Mouse (Mus musculus) forebrain, postnatal 0 days (tissue): ENCODE results near the gene Nhp2. TPM values are rescaled to one million over a fixed set of nuclear protein-coding genes. Genes with fewer than 3 reads are reported as not detected.

Experiments
- ATAC-seq: fragments of 200-750 bp; cut with Nextera tagmentation; 2 replicates; pipeline ENCODE4 v1.8.0; 2017; ENCODE audit warnings: mild to moderate bottlenecking, moderate library complexity
- DNase-seq: peaks from one replicate; pipeline ENCODE4 v3.0.0-alpha.2; 2015
- H3K27ac ChIP-seq: fragments of 300-500 bp; sonication (generic); 2 replicates; pipeline ENCODE4 v1.5.1; 2014; ENCODE audit warnings: low read depth, mild to moderate bottlenecking, antibody characterized with exemption, low read length, moderate library complexity, mixed read lengths
- H3K27me3 ChIP-seq: fragments of 300-500 bp; sonication (generic); 2 replicates; pipeline ENCODE4 v1.6.1; 2014; ENCODE audit warnings: mild to moderate bottlenecking, low read length, mixed read lengths; ENCODE audit not compliant: insufficient read depth
- H3K36me3 ChIP-seq: fragments of 300-500 bp; sonication (generic); 2 replicates; pipeline ENCODE4 v1.6.1; 2014; ENCODE audit warnings: mild to moderate bottlenecking, moderate library complexity; ENCODE audit not compliant: insufficient read depth
- H3K4me1 ChIP-seq: fragments of 300-500 bp; sonication (generic); 2 replicates; pipeline ENCODE4 v1.6.1; 2014; ENCODE audit warnings: antibody characterized with exemption; ENCODE audit not compliant: insufficient read depth
- H3K4me2 ChIP-seq: fragments of 300-500 bp; sonication (generic); 2 replicates; pipeline ENCODE4 v1.6.1; 2014; ENCODE audit warnings: low read depth, mild to moderate bottlenecking, moderate library complexity
- H3K4me3 ChIP-seq: fragments of 300-500 bp; sonication (generic); 2 replicates; pipeline ENCODE4 v1.5.1; 2014; ENCODE audit warnings: low read depth, low read length, mixed read lengths
- H3K9ac ChIP-seq: fragments of 300-500 bp; sonication (generic); 2 replicates; pipeline ENCODE4 v1.6.1; 2014; ENCODE audit warnings: mild to moderate bottlenecking
- H3K9me3 ChIP-seq: fragments of 300-500 bp; sonication (generic); 2 replicates; pipeline ENCODE4 v1.6.1; 2016; ENCODE audit warnings: low read length
- CTCF ChIP-seq: sonication (generic); IDR thresholded peaks from 2 replicates; pipeline ENCODE4 v1.5.1; 2016; ENCODE audit warnings: antibody characterized with exemption, control low read depth, low read depth
- WGBS: fragments of 180-500 bp; shearing (Covaris S2); extraction: QIAGEN DNeasy Blood & Tissue Kit; methylation state at CpG from one replicate; pipeline ENCODE4 v1.1.7; 2014; 5-methylcytosine and 5-hydroxymethylcytosine counted together
- polyA plus RNA-seq: library from polyadenylated mRNA; unstranded; fragments of >200 nt; fragmentation: Nextera tagmentation; extraction: Ambion mirVana; gene quantifications from 2 replicates; pipeline ENCODE4 v1.2.1, GENCODE M21; 2015
- total RNA-seq: library from RNA; depleted of rRNA; stranded (reverse); fragments of >200 nt; gene quantifications from 2 replicates; pipeline ENCODE4 v1.2.3, GENCODE M21; 2014; rRNA removed

The Nhp2 gene
- total RNA-seq = 66.5 and 81.2 TPM in 2 replicates
- 118 and 155 TPM in 2 replicates for polyA plus RNA-seq

- TF ChIP-seq CTCF = no peak
- WGBS = under 1% methylated on average over 51 of the region's 51 CpGs
- H3K27ac ChIP-seq = no peak within 1 kb of the TSS
Measured at GRCm38 (mm10) chr11:51619409-51620060, at the start of gene Nhp2. Gene Nhp2 (plus strand): TSS chr11:51619735.

GRCm38 (mm10) chr11:51576454-51576853 is 43.1 kb upstream of the Nhp2 start:
- Histone ChIP-seq H3K4me3 (no peak overlapping the region), H3K9ac (0 out of 2 replicates have a peak overlapping the region, but pooled peaks have one; percentile 3), H3K4me1 (no peaks in the 10 kb centered on the region), H3K27ac (no peak overlapping the region), H3K9me3 (no peaks in the 10 kb centered on the region), H3K27me3 (no peaks in the 10 kb centered on the region), H3K4me2 (no peak overlapping the region), H3K36me3 (no peaks in the 10 kb centered on the region)
- no peak for DNase-seq
- ATAC-seq = peak; percentile 63; the same call in 1 of the 2 replicates
- TF ChIP-seq CTCF = no peak
- WGBS = 51% methylated on average over 4 of the region's 4 CpGs

More at GRCm38 (mm10) chr11:51619409-51620060, at the start of gene Nhp2:
- Histone ChIP-seq H3K4me3 (peak within 1 kb of the TSS; percentile 95), H3K36me3 (peaks cover 26% of the 10 kb centered on the region), H3K27me3 (no peaks in the 10 kb centered on the region), H3K4me1 (0 out of 2 replicates have a peak, but pooled peaks cover 3% of the 10 kb centered on the region), H3K9ac (peak within 1 kb of the TSS; percentile 72), H3K9me3 (no peaks in the 10 kb centered on the region), H3K4me2 (peak within 1 kb of the TSS; percentile 78)
- DNase-seq = peak; percentile 95
- peak; percentile 98 for ATAC-seq

- H3K4me1 ChIP-seq = no peaks in the 10 kb centered on the region
Measured at GRCm38 (mm10) chr11:51577587-51577986, 41.9 kb upstream of the Nhp2 start.

GRCm38 (mm10) chr11:51579024-51579423 is 40.5 kb upstream of the Nhp2 start:
- Histone ChIP-seq H3K9me3 (no peaks in the 10 kb centered on the region), H3K9ac (no peak overlapping the region), H3K36me3 (no peaks in the 10 kb centered on the region), H3K4me2 (no peak overlapping the region), H3K4me3 (no peak overlapping the region), H3K27me3 (no peaks in the 10 kb centered on the region), H3K27ac (no peak overlapping the region), H3K4me1 (peaks cover 7% of the 10 kb centered on the region)
- DNase-seq = no peak
- TF ChIP-seq CTCF = no peak
- 70% methylated on average over 4 of the region's 4 CpGs for WGBS
- ATAC-seq = no peak

More at GRCm38 (mm10) chr11:51577587-51577986, 41.9 kb upstream of the Nhp2 start:
- no peak overlapping the region for H3K4me3 ChIP-seq
- ATAC-seq (no peak), DNase-seq (no peak)
- no peaks in the 10 kb centered on the region for H3K27me3 ChIP-seq
- H3K9me3 ChIP-seq = no peaks in the 10 kb centered on the region
- no peak overlapping the region for H3K27ac ChIP-seq
- H3K36me3 ChIP-seq = no peaks in the 10 kb centered on the region
- no peak for TF ChIP-seq CTCF
- 78% methylated on average over 7 of the region's 7 CpGs for WGBS
- no peak overlapping the region for H3K4me2 ChIP-seq
- H3K9ac ChIP-seq = no peak overlapping the region

- H3K4me2 ChIP-seq = no peak overlapping the region
- peaks cover 14% of the 10 kb centered on the region for H3K36me3 ChIP-seq
- TF ChIP-seq CTCF = peak; percentile 65
- no peaks in the 10 kb centered on the region for H3K9me3 ChIP-seq
- no peak for DNase-seq
- no peak overlapping the region for H3K4me3 ChIP-seq
- H3K4me1 ChIP-seq = peaks cover 16% of the 10 kb centered on the region
- WGBS = 22% methylated on average over 8 of the region's 8 CpGs
- no peak overlapping the region for H3K27ac ChIP-seq
- no peak for ATAC-seq
- H3K27me3 ChIP-seq = no peaks in the 10 kb centered on the region
- H3K9ac ChIP-seq = no peak overlapping the region
Measured at GRCm38 (mm10) chr11:51582713-51583112, 36.8 kb upstream of the Nhp2 start.

- H3K4me3 ChIP-seq = peak overlapping the region; percentile 59
- H3K36me3 ChIP-seq = peaks cover 27% of the 10 kb centered on the region
- peak overlapping the region; percentile 89 for H3K27ac ChIP-seq
- H3K9me3 ChIP-seq = no peaks in the 10 kb centered on the region
- H3K27me3 ChIP-seq = no peaks in the 10 kb centered on the region
- no peak for TF ChIP-seq CTCF
- peak overlapping the region; percentile 82 for H3K9ac ChIP-seq
- no peak for DNase-seq
- 6% methylated on average over 9 of the region's 9 CpGs for WGBS
- H3K4me2 ChIP-seq = peak overlapping the region; percentile 97
- ATAC-seq = no peak; the same call in 1 of the 2 replicates
- H3K4me1 ChIP-seq = peaks cover 16% of the 10 kb centered on the region
Measured at GRCm38 (mm10) chr11:51584057-51584430, 35.5 kb upstream of the Nhp2 start.
